Mouse (Mus musculus) gastrocnemius, postnatal 36 days (tissue): ENCODE data around the gene Mars. TPM values are rescaled to one million over a fixed set of nuclear protein-coding genes. Genes with fewer than 3 reads are reported as not detected.

Experiments
- DNase-seq, 2 experiments: peaks; one replicate each; pipeline ENCODE4 v3.0.0; 2022
- intact Hi-C: fragments of 180-260 bp; cut with DNase I; formaldehyde crosslinking; loops from one replicate; pipeline ENCODE4 v1.15.1; 2025
- total RNA-seq, 2 experiments: library from RNA; stranded (reverse); gene quantifications; 2 replicates each; pipeline ENCODE4 v1.2.3; 2021

Mars gene
- total RNA-seq, 2 experiments from 2014 or later, result 54.1 to 56.1 TPM

DNA sequence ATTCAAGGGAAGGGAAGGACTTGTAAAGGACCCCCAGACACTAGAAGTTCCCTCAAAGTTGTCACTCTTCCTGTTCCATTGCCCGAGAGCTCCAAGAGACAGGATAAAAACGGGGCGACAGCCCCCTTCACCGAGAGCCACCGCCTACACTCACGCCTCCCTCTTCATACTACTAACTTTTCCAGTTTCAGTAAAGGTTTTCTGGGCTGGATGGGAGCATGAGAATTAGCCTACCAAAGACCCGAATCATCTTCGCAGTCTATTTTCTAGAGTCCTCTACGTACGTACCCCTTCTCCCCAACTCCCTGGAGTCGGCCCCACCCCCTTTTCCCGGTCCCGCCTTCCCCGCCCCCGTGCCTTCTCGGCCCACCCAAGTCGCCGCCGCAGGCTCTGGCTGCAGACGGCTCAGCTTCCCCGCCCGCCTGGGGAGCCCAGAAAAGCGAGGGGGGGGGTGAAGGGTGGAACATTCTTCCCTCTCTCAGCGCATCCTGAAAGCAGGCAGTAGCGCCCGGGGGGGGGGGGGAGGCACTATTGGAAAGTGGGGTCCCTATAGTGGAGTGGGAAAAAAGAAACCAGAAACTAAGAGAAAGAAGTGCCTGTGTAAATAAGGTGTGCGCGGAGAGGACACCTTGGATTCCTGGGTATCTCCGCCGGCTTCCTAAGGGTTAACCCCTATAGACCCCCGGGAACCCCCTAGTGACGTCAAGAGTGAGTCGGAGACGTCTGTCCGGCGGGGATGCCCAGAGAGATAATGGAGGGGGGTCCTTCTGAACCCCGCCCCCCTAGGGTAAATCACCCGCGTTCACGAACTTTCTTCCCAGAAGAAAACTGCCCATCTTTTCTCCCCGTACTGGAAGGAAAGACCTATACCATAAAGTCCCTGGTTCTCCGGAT lies 28.3 kb upstream of the Mars start:
- DNase-seq, result peak in 1 of 2 experiments; percentile 65
- intact Hi-C loops, result loop anchor here (5.0 kb wide), 1 partner anchor 163 kb away; no protein-coding TSS in a partner anchor

DNA sequence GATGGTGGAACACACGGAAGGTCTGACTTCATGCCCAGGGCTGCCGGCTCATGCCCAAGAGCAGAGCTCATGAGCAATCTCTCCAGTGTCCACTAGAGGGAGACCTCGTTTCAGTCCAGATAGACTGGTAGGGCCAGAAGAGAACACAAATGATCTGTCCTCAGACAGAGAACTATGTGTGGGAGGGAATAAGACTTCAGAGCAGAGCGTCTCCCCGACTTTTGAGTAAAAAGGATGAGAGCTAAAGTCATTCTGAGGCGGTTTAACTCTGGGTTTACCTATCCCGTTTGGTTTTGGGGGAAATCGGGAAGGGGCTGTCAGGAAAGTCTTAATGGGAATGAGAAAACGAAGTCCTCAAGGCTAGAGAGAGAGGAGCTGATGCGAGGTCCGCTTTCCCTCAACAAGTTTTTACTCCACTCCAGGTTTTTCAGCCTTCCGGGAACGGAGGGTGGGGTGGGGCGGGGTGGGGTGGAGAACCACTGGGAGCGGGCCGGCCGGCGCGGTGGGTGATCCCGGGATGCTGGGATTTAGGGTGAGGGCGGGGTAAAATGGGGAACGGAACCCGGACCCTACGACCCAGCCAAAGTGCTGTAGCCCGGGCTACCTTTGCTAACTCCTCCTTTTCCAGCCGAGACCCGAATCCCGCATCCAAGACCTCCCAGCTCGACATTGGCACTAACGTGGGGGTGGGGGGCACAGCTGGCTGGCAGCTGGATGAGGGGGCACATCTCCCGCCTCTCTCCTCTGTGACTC lies 27.5 kb upstream of the Mars start:
- intact Hi-C loops, result no loop called here
- peak; percentile 57 to 83 for DNase-seq

DNA sequence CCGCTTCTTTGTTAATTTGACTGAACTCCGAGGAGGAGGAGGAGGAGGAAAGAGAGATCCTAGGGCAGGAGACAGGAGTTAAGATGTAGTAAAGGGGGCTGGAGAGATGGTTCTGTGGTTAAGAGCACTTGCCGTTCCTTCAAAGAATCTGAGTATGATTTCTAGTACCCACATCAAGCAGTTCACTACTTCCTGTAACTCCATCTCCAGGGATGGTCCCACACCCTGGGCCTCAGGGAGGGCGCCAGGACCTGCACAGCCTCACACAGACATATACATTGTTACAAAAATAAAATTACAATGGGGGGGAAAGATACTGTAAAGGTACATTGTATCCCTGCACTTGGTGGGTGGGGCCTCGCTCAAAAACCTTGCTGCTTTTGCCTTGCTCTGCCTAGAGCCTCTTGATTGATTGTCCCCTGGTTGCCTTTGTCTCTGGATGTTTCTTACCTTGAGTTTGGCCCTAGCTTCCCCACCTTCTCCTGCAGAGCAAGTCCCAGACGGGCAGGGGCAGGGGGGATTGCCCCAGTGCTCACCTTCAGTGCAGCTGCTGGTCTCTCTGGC lies 26.0 kb upstream of the Mars start:
- intact Hi-C loops, result no loop called here
- no peak for DNase-seq

DNA sequence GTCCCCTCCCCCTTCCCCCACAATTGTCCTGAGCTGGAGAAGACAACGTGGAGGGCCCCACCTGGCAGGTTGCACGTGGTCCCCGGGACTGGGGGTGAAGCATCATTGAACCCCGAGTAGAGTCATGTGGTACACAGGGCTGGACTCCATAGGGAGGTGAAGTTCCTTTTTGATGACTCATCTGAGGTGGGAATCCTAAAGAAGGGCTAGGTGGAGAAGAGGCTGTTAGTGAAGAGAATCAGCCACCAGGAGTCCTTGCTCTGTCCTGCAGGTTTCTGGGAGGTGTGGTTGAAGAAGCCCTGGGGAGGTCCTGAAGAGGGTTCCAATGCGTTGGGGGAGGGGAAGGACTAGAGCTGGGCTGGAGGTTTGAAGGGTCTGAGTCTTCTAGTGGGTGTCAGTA lies 25.4 kb upstream of the Mars start:
- intact Hi-C loops, result no loop called here
- DNase-seq, result no peak

DNA sequence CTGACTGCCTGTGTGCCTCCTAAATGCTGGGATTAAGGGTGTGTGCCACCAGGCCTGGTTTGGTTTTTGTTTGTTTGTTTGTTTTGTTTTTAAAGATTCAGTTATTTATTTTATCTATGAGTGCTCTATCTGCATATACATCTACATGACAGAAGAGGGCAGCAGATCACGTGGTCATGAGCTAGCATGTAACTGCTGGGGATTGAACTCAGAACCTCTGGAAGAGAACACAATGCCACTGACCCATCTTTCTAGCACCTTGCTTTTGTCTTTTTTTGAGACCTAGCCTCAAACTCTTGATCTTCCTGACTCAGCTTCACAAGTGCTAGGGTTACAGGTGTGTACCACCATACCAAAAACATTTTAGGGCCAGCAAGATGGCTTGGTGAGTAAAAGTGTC lies 23.7 kb upstream of the Mars start:
- intact Hi-C loops, result no loop called here
- no peak for DNase-seq

DNA sequence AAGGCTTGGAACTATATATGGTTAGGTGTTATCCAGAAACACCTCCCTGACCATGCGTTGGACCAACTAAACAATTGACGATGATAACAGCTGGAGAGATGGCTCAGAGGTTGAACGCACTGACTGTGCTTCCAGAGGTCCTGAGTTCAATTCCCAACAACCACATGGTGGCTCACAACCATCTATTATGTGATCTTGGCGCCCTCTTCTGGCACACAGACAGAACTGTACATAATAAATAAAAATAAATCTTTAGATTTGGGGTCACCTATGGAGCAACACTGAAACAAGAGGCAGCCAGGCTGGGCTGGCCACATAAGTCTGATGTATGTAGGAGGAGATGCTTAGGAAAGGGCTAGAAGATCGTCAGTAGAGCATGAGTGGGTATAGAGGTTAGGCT lies 21.6 kb upstream of the Mars start:
- DNase-seq, result no peak
- intact Hi-C loops, result no loop called here

DNA sequence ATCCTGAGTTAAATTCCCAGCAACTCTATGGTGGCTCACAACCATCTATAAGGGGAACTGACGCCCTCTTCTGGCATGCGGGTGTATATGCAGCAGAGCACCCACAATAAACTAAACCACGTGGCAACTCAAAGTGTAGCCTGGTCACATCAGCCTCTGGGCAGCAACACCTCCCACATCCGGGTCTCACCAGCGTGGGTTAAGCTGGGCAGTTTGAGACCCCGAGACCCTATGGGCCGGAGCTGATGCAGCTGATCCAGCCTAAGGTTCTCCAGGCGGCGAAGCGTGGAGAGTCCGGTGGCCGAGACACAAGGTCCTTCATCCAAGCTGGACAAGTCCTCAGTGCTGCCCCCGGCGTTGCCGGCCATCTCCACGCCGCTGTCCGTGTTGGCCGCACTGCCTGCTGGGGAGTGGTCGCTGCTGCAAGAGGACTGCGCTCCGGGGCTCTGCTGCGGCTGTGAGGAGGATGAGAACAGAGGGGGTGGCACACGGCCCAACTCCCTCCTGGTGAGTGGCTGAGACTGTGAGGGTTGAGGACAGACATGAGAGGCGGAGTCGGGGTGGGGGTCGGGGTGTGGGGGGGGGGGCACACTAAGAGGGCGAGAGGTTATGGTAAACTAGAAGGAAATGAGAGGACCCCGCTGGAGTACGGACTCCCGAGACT lies 20.8 kb upstream of the Mars start:
- DNase-seq, result no peak
- intact Hi-C loops, result no loop called here

DNA sequence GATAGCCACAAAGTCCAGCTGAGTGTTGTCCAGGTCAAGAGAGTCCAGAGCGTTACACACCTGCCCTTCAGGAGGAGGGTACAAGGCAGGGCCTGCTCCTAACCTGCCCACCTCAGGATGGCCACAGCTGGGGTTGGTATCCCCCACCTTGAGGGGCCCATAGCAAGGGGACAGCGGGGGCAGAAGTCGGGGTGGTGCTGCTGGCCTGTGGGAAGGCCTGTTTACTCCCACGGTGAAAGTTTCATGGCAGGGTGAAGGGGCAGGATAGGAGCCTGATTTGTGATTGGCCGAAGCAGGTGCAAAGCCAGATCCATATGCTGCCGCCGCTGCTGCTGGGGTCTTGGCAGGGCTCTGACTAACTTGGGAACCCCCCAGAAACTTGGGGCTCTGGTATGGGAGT lies 18.6 kb upstream of the Mars start:
- DNase-seq, result no peak
- intact Hi-C loops, result no loop called here

DNA sequence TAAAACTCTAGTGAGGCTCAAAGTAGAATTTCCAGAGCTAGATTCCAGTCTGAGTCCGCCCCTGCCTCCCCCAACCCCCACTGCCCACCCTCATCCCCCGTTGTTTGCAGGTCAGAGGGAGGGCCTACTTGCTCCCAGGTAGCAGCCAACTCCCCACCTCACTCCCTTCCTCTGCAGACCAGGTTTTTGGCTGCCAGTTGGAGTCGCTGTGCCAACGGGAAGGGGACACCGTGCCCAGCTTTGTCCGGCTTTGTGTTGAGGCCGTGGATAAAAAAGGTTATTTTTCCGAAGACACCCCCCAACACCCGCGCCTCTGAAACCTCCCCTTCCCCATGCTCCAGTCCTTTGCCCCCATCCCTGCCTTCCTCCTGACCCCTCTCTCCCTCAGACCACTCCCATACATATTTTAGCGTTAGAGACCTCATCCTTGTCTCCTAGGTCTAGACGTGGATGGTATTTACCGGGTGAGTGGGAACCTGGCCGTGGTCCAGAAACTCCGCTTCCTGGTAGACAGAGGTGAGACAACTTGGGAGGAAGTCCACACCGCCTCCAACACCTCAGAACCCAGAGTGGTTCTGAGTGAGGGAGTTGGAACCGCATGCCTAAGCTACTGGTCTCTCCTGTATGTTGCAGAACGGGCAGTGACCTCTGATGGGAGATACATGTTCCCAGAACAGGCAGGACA lies 16.0 kb upstream of the Mars start:
- intact Hi-C loops, result no loop called here
- no peak for DNase-seq

DNA sequence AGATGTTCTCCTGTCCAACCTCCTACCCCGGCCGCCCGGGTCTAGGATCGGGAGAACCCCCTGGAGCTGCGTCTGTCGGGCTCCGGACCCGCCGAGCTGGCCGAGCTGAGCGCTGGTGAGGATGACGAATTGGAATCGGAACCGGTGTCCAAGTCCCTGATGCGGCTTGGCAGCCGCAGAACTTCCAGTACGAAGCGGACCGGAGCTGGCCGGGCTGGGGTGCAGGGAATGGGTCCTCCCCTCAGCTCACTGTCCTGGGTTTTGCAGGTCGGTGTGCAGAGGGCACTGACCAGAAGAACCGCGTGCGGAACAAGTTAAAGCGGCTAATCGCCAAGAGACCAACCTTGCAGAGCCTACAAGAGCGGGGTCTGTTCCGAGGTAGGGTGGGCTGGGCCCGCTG lies 15.2 kb upstream of the Mars start:
- intact Hi-C loops, result no loop called here

DNA sequence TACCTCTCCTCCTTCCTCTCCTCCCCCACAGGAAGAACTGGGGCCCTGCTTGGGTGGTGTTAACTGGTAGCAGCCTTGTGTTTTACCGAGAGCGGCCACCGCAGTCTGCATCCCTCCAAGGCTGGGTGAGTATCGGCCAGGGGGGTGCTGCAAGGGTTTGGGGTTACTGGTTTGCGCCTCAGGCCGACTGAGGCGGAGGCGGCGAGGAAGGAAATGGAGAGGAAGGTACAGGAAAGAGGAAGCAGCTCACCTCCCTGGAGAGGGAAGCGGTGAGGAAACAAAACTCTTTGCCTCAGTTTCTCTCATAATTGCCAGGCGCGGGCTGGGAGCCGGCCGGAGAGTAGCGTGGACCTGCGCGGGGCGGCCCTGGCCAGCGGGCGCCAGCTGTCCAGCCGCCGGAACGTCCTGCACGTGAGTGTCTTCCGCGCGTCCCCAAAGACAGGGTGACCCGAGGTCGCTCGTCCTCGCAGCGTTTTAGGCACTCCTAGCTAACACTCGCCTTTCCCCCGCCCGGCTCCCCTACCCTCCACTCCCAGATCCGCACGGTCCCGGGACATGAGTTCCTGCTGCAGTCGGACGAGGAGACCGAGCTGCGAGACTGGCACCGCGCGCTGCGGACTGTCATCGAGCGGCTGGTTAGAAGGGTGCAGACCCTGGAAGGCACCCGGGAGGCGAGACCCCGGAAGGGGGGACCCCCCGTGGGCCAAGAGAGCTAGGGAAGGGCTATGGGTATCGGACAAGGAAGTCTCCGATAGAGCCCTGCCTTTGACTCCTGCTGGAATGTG lies 14.6 kb upstream of the Mars start:
- intact Hi-C loops, result no loop called here
- DNase-seq, result no peak

More for the DNA sequence above, 15.2 kb upstream of the Mars start:
- no peak for DNase-seq

DNA sequence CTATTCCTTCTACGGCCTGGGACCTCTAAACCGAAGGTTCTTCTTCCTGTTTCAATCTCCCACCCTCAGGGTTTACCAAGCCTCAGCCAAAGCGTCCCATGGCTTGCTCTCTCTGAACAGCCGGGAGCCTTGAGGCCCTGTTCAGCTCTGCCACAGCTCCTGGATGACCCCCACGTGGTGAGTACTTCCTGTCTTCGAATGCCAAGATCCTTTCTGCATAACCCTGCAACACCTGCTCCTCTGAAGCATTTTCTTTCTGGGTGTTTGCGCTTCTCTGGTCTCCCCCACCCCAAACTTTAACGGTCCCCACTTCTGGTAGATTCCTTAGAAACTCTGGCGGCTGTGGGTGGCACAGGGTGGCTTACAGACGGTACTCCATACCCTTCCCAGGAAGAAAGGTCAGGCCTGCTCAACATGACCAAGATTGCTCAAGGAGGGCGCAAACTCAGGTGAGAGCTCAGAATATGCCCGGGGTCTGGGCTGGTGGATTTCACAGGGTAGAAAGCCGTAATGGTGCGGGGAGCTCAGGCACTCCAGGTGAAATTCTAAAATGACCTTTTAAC lies 13.9 kb upstream of the Mars start:
- intact Hi-C loops, result no loop called here
- no peak for DNase-seq

DNA sequence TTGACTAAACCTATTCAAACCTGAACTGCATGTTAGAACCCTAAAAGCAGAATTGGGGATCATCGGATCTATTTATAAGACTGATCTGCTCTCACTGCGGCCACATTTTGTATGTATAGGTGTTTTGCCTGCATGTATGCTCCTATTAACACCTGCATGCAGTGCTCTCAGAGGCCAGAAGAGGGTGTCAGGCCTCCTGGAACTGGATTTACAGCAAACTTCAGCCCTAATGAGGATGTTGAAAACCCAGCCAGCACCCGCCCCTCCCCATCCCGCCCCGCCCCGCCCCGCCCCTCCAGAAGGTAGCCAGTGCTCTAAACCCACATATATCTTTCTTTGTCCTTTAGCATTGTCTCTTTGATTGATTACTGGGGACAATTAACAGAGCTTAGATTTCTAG lies 12.9 kb upstream of the Mars start:
- intact Hi-C loops, result loop anchor here (5.0 kb wide), 1 partner anchor 67 kb away; no protein-coding TSS in a partner anchor

DNA sequence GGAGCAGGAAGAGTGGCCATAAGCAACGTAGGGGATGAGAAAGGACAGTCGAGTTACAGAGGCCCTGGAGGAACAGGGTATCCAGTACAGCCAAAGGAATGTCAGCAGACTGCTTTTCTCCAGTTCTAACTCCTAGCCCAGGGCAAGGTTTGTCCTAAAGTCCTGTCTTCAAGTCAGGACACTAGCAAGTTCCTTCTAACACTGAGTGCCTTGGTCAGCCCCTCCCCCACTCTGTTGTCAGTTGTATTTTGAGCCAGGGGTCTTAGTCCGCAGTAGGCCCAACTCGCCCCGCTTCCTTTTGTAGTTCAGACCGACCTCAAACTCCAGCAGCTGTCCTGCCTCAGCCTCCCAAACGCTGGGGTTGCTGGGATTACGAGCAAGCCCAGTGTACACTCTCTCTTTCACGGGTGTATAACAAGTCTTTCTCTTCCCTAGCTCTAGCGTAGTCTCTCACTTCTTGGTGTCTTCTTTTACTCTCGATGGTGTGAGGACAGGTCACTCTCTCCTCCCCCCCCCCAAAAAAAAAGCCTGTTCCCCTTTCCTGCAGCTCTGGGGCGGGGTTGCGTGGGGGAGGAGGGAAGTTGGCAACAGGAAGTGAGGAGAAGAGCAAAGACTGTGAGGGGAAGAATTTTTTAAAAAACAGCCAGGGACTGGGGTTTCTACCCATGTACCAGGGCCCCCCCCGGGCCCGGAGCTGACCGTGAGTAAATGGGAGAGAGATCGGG lies 11.7 kb upstream of the Mars start:
- no peak for DNase-seq
- intact Hi-C loops, result loop anchor here (5.0 kb wide), 1 partner anchor 66 kb away; no protein-coding TSS in a partner anchor

More for the DNA sequence above, 12.9 kb upstream of the Mars start:
- DNase-seq, result no peak

DNA sequence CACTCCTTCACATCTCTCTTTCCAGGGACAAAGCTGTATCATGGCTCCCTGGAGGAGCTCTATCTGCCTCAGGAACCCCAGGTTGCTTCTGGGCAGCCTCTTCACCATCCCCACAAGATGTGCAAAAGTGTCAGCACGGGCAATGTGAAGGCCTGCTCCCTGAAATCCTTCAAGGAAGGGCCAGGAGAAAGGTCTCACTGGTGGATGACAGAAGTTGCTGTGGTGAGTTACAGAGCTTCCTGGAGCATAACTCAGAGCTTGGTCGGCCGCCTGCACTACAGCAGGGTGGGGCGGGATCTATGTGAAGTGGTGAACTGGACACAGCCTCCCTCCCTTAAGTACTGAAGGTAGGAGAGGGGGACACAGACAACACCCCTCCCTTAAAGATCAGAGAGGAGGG lies 11.1 kb upstream of the Mars start:
- no peak for DNase-seq
- intact Hi-C loops, result loop anchor here (5.0 kb wide), 1 partner anchor 65 kb away; no protein-coding TSS in a partner anchor

DNA sequence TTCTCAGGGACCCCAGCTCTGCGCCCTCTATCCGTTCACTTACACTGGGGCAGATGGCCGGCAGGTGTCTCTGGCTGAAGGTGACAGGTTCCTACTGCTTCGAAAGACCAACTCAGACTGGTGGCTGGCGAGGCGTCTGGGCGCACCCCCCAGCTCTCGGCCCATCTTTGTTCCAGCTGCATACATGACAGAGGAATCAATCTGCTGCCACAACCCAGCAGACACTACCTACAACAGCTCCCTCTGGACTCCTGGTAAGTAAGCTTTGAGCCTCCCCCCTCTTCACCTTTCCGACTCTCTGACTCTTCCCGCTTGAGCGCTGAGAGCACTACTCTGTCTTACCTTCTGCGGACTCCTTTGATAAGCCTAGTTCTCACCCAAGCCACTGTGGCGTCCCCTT lies 10.6 kb upstream of the Mars start:
- no peak for DNase-seq

DNA sequence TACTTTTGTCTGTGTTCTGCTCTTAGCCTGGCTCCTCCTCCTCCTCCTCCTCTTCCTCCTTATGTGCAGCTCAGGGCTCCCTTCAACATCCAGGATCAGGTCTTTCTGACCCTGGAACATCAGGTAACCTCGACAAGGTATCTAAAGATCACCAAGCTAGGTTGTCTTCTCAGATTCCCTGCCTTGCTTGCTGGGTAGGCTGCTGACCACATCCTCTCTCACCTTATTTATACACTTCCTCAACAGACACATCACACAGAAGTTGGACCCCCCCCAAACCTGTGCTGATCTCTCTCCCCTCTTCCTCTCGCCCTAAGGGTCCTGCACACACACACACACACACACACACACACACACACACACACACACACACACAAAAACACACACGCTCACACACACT lies 10.0 kb upstream of the Mars start, which contains the start of gene Arhgap9:
Arhgap9 (plus strand) TSS at position 344 of the 400 bp plus-strand sequence.
- intact Hi-C loops, result loop anchor here (5.0 kb wide), 1 partner anchor 64 kb away; no protein-coding TSS in a partner anchor
- no peak for DNase-seq

More for the DNA sequence above, 10.6 kb upstream of the Mars start:
- intact Hi-C loops, result loop anchor here (5.0 kb wide), 1 partner anchor 65 kb away; no protein-coding TSS in a partner anchor

DNA sequence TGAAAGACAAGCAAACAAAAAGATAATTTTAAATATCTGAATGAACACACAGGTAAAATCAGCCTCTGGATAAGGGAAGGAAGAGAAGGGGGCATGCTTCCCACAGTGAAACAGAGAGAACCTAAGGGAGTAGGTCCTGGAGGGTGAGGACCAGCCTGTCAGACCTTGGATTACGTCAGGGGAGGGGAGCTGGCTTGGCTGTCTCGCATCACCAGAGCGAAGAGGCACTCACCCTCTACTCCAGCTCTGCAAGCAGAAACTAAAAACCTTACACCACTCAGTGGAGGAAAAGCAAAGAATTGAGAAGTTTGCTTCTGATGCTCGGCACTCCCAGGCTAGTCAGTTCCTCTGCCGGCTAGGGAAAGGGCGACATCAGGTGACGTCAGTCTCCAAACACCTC lies 8.4 kb upstream of the Mars start:
- intact Hi-C loops, result loop anchor here (5.0 kb wide), 1 partner anchor 63 kb away; no protein-coding TSS in a partner anchor
- no peak for DNase-seq
